Mouse (Mus musculus) layer of hippocampus, postnatal 25 days (tissue): Measurements from ENCODE around the gene Tcea3. TPM values are rescaled to one million over a fixed set of nuclear protein-coding genes. Genes with fewer than 3 reads are reported as not detected.

ENCODE experiments used
- DNase-seq, 2 experiments: peaks; one replicate each; pipeline ENCODE4 v3.0.0; 2022; ENCODE audit warnings: mixed read lengths in 2 of 2, low spot score in 1 of 2; ENCODE audit errors: extremely low spot score in 1 of 2
- total RNA-seq, 2 experiments: library from RNA; stranded (reverse); gene quantifications; 2 replicates each; pipeline ENCODE4 v1.2.3; 2021

The Tcea3 gene
- under 1 TPM in 1 of 2 experiments, not detected in 1; 0.52 TPM for total RNA-seq

DNA sequence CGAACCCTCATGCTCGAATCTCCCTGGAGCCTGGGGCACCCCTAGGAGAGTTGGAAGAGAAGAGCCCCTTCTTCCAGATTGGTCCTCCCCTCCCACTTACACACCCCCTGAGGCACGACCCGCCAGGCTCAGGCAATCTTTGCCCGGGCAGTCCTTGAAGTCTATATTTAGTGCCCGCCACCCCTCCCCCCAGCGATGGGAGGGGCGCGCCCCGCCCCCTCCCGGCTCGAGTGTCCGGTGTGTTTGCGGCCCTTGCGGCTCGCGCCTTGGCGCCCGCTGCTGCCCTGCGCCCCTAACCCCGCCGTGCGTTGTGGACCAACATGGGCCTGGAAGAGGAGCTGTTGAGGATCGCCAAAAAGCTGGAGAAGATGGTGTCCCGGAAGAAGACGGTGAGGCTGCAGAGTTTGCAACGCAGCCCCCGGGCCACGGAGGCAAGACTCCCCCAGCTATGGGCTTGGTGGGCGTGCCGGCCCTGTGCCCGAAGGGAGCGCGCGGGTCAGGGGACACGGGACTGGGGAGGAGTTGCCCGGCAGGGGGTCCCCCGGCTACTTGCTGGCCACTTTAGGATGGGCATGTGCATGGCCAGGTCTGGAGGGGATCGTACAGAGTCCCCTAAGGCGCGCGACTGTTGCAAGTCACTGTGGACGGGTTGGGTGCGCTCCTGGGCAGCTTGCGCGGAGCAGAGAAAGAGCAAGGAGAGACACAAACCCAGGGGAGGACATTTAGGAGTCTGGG is at the start of gene Tcea3:
Gene Tcea3, plus strand, starts transcription at position 1 of the 735 bp plus-strand sequence.
- no peak for DNase-seq

DNA sequence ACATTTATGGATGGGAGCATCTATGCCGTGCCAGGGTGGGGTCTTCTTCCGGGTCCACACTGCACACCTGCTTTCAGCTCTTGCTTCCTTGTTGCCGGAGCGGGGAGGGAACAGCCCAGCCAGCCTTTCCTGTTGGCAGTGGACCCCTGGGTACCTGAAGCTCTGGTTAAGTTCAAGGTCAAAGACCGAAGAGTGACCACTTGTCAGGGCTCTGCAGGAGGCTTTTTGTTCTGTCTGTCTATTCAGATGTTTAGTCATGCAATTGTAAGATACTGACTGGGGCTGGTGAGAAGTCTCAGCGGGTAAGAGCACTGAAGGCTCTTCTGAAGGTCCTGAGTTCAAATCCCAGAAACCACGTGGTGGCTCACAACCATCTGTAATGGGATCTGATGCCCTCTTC is 48.7 kb upstream of the Tcea3 start:
- no peak for DNase-seq

DNA sequence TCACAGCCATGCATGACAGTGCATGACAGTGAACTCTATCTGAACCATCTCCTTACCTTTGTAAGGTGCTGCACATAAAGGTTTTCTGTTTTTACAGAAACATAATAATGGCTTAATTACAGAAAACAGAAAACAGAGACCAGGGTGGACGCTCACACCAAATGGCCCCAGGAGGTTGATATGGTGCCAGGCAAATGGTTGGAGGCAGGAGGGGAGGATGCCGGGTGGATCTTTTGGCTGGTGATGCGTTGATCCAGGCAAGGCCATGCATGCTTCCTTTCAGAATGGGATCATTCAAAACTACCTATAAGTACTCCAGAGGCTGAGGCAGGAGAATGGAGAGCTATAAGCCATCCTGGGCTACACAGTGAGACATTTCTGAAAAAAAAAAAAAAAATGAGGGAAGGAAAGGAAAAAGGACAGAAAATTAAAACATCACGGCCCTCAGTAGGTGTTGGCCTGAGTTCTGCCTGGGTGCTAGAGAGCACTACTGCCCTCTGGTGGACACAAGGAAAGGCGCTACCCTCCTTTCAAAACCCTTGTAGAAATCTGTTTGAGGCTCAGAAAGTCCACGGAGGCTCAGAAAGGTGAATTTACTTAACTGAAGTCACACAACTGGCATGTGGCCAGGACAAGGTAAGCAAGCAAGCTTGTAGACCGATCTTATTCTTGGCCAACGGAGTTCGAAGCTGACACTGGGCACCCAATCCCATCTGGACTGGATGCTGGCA is 47.8 kb upstream of the Tcea3 start:
- DNase-seq: peak in 1 of 2 experiments; percentile 33

DNA sequence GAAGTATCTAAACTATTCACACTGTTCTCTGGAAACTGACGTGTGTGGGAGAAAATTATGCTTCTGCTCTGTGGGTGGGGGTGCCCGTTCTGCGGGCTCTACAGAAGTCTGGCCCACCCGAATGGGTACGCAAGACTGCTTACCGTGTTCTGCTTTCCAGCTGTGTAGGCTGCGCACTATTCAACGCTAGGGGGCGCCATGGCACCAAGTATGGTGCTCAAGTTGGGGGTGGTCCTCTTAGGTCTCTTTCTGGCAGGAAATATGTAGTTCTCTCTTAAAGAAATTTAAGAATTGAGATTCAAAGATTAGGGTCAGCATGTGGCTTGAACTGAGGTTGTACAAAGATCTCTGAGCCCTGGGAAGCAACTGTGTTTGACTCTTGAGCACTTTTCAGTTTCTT is 45.0 kb upstream of the Tcea3 start:
- peak; percentile 50 to 85 for DNase-seq

DNA sequence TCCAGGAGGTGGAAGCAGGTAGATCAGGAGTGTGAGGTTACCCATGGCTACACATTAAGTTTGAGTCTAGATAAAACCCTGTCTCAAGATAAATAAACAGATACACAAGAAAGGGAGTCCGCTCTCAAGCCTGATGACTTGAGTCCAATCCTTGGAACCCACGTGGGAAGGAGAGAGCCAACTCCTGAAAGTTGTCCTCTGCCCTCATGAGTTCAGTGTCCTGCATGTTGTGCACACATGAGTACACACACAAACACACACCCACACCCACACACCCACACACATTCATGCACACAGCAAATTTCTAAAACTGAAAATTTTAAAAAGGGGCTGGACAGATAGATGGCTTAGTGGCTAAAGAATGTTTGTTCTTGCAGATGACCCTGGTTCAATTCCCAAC is 42.8 kb upstream of the Tcea3 start:
- DNase-seq: no peak

DNA sequence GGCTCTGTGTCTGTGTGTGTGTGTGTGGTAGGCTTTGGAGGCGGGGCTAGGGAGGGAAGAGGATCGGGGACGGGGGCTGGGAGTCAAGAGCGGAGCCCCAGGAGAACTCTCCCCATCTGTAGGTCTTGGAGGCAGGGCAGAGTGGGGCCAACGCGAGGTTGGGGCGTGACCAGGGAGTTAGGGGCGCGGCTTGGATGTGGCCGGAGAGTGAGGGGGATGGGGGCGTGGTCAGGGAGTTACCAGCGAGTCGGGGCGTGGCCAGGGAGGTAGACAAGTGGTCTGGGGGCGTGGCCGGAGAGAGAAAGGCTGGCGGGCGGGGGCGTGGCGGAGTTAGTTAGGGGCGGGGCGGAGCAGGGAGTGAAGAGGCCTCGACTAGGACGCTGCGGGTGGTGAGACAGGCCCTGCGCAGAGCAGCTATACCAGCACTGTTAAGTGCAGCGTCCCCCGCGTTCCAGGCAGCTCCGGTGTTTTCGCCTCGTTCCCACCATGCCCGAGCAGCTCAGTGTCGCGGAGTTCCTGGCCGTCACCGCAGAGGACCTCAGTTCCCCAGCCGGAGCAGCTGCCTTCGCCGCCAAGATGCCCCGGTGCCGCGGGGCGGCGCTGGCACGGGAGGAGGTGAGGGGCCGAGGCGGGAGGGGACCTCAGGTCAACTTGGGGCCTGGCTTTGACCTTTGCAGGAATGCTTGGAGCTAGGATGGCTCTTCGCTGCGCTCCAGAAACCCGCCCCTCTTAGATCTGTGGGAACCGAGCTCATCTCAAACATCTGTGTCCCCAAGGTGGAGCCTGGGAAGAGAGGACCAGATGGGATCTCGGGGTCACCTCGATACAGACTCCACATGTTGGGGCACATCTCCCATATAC is 41.3 kb upstream of the Tcea3 start, which contains the start of gene Asap3:
Gene Asap3, plus strand, starts transcription at position 333 of the 861 bp plus-strand sequence.
- peak; percentile 65 to 78 for DNase-seq

DNA sequence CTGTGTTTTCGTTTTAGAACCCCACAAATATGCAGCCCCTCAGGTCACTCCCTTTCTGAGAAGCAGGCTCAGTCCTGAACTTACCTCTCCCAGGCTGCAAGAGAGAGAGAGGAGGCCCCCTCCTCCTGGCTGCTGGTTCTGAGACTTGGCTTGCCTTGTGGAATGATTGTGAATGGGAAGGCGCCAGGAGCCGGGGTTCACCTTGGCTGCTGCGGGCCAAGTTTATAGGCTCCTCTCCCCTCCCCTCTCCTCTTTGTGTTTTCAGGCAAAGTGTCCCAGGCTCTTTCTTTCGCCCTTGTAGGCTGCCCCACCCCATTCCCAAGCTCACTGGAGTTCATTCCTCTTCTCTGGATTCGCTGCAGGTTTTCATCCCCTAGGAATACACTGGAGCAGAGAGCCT is 40.6 kb upstream of the Tcea3 start:
- DNase-seq: no peak

DNA sequence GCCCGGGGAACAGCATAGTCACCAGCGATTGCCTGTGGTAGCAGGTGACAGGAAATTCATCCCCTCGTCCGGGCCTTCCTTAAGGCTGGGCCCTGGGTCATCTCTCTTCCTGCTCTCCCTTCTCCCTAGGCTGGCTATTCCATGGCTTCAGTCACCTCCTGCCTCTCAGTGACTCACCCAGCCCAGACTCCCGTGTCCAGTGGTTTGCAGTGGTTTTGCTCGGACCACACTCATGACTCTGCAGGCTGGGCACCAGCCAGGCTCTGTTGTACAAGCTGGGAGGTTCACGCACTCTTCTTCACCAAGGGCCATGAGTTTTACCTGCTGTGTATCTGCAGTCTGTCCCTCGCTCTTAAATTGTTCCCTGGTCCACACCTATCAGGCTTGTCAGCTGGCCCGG is 36.6 kb upstream of the Tcea3 start:
- DNase-seq: no peak

DNA sequence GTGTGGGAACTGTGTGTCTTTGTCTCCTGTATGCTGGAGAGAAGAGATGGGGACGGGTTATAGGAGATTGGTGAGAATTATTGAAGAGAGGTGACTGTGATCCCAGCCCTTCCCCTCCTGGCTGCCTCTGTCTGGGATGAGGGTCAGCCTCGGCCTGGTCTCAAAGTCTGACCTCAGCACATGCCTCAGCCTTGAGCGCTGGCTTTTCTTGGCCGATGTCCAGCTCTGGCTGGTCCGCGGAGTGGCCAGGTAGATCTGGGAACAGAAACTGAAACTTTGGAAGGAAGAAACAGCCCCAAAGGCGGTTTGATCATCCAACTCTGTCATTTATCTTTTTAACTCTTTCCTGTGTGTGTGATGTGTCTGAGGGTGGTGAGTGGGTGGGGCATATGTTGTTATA is 33.9 kb upstream of the Tcea3 start:
- DNase-seq: no peak

DNA sequence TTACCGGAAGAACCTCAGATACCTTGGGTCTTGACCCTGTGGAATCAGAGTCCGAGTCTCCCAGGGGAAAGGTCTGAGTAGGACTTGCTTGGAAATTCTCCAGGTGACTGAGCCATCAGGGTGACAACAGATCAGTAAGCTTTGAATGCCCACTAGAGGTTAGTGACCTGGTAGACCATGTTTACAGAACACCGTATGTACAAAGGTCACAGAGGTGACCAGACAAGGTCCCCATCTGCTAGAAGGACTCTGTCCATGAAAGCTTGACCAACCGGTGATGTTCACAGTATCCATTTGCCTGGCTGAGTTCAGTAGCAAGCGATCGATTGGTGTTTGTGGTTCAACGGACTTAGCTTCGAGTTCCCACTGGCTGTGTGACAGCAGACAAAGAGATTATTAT is 32.7 kb upstream of the Tcea3 start:
- no peak for DNase-seq

DNA sequence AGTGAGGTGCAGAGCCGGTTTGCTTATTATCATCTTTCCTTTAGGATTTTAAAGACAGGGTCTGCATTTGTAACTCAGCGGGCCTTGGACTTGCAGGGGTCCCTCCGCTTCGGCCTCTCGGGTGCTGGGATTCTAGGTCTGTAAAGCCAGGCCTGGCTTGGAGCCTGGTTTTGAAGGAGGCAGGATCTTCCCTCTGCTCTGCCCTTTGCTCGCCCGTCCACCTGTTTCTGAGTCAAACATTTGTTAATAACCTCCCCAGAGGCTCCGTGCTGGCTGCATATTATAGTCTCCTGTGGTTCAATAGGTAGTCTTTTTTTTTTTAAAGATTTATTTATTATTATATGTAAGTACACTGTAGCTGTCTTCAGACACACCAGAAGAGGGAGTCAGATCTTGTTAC is 32.0 kb upstream of the Tcea3 start:
- DNase-seq: no peak

DNA sequence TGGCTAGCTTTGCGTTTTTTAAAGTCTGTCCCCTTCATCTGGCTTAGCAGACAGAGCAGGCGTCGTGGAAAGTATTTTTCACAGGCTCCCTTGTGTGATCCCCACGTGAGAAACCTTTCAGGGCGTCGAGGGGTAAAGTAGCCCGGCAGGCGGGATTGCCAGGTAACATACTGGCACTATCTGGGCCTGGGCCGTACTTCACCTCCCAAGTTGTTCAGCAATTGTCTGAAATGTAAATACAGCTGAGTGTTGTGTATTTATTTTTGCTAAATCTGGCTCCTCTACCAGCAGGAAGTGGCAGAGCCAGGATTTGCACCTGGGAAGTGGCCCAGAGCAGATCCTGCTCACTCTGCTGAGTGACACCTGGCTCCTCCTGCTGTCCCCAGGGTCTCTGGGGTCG is 30.5 kb upstream of the Tcea3 start:
- no peak for DNase-seq

DNA sequence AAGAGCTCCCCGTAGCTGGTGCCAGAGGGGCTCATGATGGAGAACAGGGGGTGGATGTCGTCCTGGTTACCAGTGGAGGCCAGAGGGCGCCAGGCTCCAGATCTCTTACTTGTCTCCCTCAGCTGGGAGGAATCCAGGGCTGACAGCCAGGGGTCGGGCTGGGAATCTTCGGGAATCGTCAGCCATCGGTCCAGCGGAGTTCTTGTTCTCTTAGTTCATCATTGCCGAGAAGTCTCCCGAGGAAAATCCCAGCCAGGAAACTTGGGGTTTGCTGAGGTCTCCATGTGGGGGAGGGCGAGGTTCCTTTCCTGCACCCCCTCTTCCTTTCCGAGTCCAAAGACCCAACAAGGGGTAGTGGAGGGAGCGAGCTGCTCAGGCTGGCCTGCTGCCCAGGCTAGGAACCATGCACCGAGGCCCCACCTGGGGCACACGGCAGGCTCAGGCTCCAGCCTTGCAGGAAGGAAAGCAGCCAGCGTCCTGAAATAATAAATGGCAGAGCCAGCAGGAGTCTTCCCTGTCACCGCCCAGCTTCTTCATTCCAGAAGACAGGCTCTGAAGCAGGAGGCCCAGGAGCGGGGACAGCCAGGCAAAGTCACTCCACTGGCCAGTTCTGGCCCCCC is 28.8 kb upstream of the Tcea3 start:
- no peak for DNase-seq

DNA sequence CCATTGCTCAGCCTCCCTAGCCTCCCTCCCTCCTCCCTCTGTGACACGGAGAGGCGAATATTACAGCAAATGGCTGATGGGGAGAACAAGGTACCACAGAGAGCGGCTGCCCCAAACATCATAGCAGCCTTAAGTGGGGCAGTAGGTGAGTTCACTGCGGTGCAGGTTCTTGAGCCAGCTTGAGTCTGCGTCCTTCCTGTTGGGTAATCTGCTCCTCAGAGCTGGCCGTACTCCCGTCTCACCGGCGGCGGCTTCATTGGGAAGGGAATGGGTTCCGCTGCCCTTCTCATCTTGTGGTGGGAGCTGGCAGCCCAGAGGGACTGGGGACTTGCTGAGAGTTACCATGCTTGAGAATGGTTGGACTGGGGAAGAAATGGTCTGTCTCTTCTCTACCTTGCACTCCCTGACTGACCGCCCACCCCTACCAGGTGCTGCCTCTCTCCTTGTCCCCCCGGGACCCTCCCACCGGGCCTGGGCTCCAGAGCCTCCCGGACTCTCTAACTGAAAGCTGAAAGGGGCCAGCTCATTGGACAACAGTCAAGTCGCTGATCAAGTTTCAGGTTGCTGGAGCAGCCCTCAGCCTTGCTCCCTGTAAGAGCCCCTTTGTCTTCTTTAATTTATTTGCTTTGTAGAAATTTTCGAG is 27.3 kb upstream of the Tcea3 start:
- DNase-seq: no peak

DNA sequence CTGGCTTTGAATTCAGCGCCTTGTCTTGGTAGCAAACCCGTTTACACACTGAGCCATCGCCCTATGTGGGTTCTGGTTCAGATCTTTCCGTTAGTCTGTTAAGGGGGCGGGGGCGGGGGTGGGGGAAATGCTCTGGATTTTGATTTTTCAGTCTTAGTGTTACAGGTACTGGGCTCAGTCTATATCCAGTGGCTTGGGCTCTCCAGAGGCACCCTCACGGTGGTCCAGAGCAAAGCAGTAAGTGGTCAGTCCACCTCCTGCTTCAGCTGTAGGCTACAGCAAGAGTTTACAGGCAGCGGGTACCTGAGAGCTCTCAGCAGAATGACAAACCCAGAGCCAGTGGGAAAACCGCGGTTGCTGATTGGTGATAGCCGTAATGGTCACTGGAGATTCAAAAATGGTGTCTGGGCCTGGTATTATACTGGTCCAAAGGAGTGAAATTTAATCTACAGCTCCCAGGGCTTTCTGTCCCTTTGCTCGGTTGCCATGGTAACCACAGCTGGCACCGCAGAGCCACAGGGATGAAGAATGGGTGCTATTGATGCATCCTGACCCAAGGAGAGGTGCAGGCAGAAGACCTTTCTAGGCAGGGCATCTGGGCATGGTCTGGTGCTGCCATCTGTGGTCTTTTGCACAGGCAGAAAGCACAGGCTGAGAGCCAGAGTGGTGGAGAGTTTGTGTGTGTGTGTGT is 23.8 kb upstream of the Tcea3 start:
- peak in 1 of 2 experiments; percentile 22 for DNase-seq

DNA sequence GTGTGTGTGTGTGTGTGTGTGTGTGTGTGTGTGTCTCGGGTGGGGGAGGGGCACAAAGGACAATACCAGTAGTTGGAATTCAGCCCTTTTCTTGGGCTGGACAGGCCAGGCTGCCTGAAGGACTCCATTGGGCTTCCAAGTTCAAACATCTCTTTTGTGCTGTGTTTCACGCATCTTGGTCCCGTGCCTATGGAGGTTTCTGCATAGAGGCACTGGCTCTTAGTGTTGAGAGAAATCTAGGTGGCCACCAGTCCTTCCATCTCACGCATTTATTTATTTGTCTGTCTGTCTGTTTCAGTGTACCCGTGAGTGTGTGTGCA is 23.3 kb upstream of the Tcea3 start:
- DNase-seq: peak in 1 of 2 experiments; percentile 18

DNA sequence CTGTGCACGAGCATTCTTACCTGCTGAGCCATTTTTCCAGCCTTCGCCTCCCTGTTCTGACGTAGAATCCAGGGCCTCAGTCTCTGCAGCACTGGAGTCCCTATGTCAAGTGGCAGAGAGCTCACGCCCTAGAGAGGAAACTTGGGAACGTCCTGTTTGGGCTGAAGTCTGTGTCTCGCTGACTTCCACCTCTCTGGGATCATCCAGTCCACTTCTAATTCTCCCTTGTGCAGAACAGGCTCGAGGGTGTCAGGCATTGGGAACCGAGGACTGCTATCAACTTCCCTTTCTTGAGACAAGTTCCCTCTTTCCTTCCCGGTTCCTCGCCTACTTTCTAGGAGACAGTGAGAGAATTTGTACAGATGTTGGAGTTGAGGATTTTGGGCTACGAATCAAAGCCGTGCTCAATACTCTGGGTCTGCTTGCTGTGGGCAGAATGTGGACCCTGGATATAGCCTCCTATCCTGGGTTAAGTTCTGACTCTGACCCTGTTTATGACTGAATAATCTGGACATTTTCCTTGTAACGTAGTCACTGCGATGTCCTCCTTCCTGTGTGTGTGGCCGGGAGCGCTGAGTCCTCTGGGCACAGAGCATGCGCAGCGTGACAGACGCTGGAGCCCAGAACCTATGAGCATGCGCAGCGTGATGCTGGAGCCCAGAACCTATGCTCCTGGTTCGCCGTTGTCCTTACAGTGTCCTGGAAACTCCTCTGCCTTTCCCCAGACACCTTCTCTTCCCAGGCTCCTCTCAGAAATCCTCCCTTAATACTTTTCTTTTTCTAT is 22.7 kb upstream of the Tcea3 start:
- no peak for DNase-seq

DNA sequence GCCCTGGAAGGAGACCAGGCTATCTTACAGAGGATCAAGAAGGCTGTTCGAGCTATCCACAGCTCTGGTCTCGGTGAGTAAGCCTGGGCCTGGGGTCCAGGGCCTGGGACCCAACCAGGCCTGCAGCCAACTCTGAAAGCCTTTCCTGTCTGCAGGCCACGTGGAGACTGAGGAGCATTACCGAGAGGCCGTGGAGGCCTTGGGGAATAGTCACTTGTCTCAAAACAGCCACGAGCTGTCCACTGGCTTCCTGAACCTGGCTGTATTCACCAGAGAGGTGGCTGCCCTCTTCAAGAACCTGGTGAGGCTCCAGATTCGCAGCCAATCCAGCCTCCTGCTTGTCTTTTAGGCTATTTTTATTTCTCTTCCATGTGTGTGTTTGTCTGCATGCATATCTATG is 20.1 kb upstream of the Tcea3 start:
- no peak for DNase-seq

DNA sequence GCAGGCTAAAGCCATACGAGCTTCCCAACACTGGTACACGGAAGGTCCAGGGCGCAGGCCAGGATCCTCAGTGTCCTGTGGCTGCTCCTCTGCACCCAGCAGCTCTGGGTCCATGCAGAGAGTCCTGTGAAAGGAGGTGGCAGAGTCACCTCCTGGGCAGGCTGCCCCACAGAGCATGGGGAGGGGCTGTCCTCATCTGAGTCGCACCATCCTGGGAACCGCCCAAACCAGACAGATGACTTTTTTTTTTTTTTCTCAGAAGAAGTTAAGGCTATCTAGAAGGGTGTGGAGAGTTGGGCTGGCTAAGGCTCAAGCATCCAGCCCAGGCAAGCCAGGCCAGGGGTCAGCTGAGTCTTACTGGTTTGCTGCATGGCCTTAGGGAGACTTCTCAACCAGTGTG is 18.9 kb upstream of the Tcea3 start:
- no peak for DNase-seq
